Mouse (Mus musculus) CH12.LX (cell line): Measurements from ENCODE around the gene Chst11. TPM values are rescaled to one million over a fixed set of nuclear protein-coding genes. Genes with fewer than 3 reads are reported as not detected.

Source experiments
- DNase-seq: peaks from one replicate; pipeline ENCODE4 v3.0.0-alpha.2; 2013; ENCODE audit errors: extremely low read depth
- H3K27ac ChIP-seq: 2 replicates; pipeline ENCODE4 v1.5.1; 2012; ENCODE audit warnings: low read depth, mild to moderate bottlenecking, control low read depth, moderate library complexity; ENCODE audit not compliant: insufficient read depth
- H3K27me3 ChIP-seq: replicated peaks from 2 replicates; pipeline ENCODE3; 2012; ENCODE audit warnings: inconsistent platforms
- H3K36me3 ChIP-seq, 2 experiments: replicated peaks in 1 of 2; 2 replicates each; pipeline versions ENCODE3 to v1.6.1; 2012; ENCODE audit warnings: inconsistent platforms in 1 of 2, low read length in 1 of 2, mild to moderate bottlenecking in 1 of 2, mixed read lengths in 1 of 2, moderate library complexity in 1 of 2; ENCODE audit not compliant: control insufficient read depth in 1 of 2, insufficient read depth in 1 of 2
- H3K4me1 ChIP-seq, 2 experiments: 2 replicates each; pipeline ENCODE4 v1.6.1; 2012; ENCODE audit warnings: inconsistent platforms in 1 of 2, moderate library complexity in 1 of 2; ENCODE audit not compliant: insufficient read depth in 2 of 2, control insufficient read depth in 1 of 2
- H3K4me2 ChIP-seq: 2 replicates; pipeline ENCODE4 v1.6.1; 2012; ENCODE audit warnings: low read depth, mild to moderate bottlenecking, control low read depth; ENCODE audit not compliant: poor library complexity, insufficient read depth, severe bottlenecking
- H3K4me3 ChIP-seq, 3 experiments: fragments of 150-350 bp in 1 of 3; sonication (generic) in 1 of 3; replicated peaks in 1 of 3; 2 replicates each; pipeline versions ENCODE3 to v1.5.1; 2011 to 2012; ENCODE audit warnings: low read depth in 2 of 3, low read length in 2 of 3, mild to moderate bottlenecking in 2 of 3, moderate library complexity in 2 of 3, control low read depth in 1 of 3, improper control_type of control experiment in 1 of 3, inconsistent platforms in 1 of 3, mixed read lengths in 1 of 3; ENCODE audit not compliant: poor library complexity in 1 of 3
- H3K79me2 ChIP-seq: replicated peaks from 2 replicates; pipeline ENCODE4 v1.6.1; 2012; ENCODE audit warnings: mild to moderate bottlenecking, moderate library complexity; ENCODE audit not compliant: control insufficient read depth, poor library complexity, insufficient read depth, severe bottlenecking; ENCODE audit errors: extremely low read depth
- H3K9ac ChIP-seq: 2 replicates; pipeline ENCODE4 v1.6.1; 2012; ENCODE audit warnings: low read depth, mild to moderate bottlenecking, control low read depth, moderate library complexity; ENCODE audit not compliant: insufficient read depth
- H3K9me3 ChIP-seq: replicated peaks from 2 replicates; pipeline ENCODE3; 2012; ENCODE audit warnings: low read length, inconsistent platforms, mixed read lengths
- BHLHE40 ChIP-seq: IDR thresholded peaks from 2 replicates; pipeline ENCODE4 v1.6.1; 2011; ENCODE audit warnings: mild to moderate bottlenecking, low read depth, low read length, improper control_type of control experiment
- CHD1 ChIP-seq: IDR thresholded peaks from 2 replicates; pipeline ENCODE4 v1.6.1; 2012; ENCODE audit warnings: low read depth, low read length, improper control_type of control experiment, inconsistent platforms
- CHD2 ChIP-seq: IDR thresholded peaks from 2 replicates; pipeline ENCODE4 v1.6.1; 2011; ENCODE audit warnings: low read length, improper control_type of control experiment
- CTCF ChIP-seq, 2 experiments: IDR thresholded peaks in 1 of 2; conservative IDR thresholded peaks in 1 of 2; 2 replicates each; pipeline ENCODE4 v1.5.1; 2011 to 2012; ENCODE audit warnings: low read depth in 2 of 2, low read length in 2 of 2, improper control_type of control experiment in 1 of 2, inconsistent platforms in 1 of 2, mild to moderate bottlenecking in 1 of 2, moderate library complexity in 1 of 2
- E2F4 ChIP-seq: IDR thresholded peaks from 2 replicates; pipeline ENCODE4 v1.6.1; 2011; ENCODE audit warnings: low read depth, low read length, improper control_type of control experiment; ENCODE audit not compliant: insufficient replicate concordance
- ELF1 ChIP-seq: IDR thresholded peaks from 2 replicates; pipeline ENCODE4 v1.6.1; 2014; ENCODE audit warnings: low read depth, mild to moderate bottlenecking, inconsistent platforms, low read length, improper control_type of control experiment
- EP300 ChIP-seq: IDR thresholded peaks from 2 replicates; pipeline ENCODE4 v1.6.1; 2011; ENCODE audit warnings: low read length, improper control_type of control experiment
- ETS1 ChIP-seq: conservative IDR thresholded peaks from 2 replicates; pipeline ENCODE4 v1.6.1; 2012; ENCODE audit warnings: low read depth, mild to moderate bottlenecking, inconsistent platforms, low read length, improper control_type of control experiment, moderate library complexity
- IRF4 ChIP-seq: IDR thresholded peaks from 2 replicates; pipeline ENCODE4 v1.6.1; 2014; ENCODE audit warnings: low read depth, mild to moderate bottlenecking, inconsistent platforms, low read length, improper control_type of control experiment
- JUN ChIP-seq: IDR thresholded peaks from 2 replicates; pipeline ENCODE4 v1.6.1; 2011; ENCODE audit warnings: low read depth, mild to moderate bottlenecking, low read length, improper control_type of control experiment, moderate library complexity; ENCODE audit not compliant: insufficient read depth
- KAT2A ChIP-seq: IDR thresholded peaks from 2 replicates; pipeline ENCODE4 v1.6.1; 2012; ENCODE audit warnings: low read length, improper control_type of control experiment, inconsistent platforms; ENCODE audit not compliant: insufficient replicate concordance
- MAZ ChIP-seq: IDR thresholded peaks from 2 replicates; pipeline ENCODE4 v1.6.1; 2012; ENCODE audit warnings: low read depth, mild to moderate bottlenecking, inconsistent platforms, low read length, improper control_type of control experiment, moderate library complexity
- MEF2A ChIP-seq: IDR thresholded peaks from 2 replicates; pipeline ENCODE4 v1.6.1; 2014; ENCODE audit warnings: low read depth, mild to moderate bottlenecking, inconsistent platforms, low read length, improper control_type of control experiment, borderline replicate concordance
- MXI1 ChIP-seq: IDR thresholded peaks from 2 replicates; pipeline ENCODE4 v1.6.1; 2011; ENCODE audit warnings: mild to moderate bottlenecking, low read depth, low read length, improper control_type of control experiment
- NRF1 ChIP-seq: IDR thresholded peaks from 2 replicates; pipeline ENCODE4 v1.6.1; 2014; ENCODE audit warnings: low read depth, mild to moderate bottlenecking, inconsistent platforms, low read length, improper control_type of control experiment, moderate library complexity
- PAX5 ChIP-seq: IDR thresholded peaks from 2 replicates; pipeline ENCODE4 v1.6.1; 2012; ENCODE audit warnings: low read length, inconsistent platforms, mixed read lengths
- POLR2AphosphoS2 ChIP-seq: IDR thresholded peaks from 2 replicates; pipeline ENCODE4 v1.6.1; 2011; ENCODE audit warnings: low read depth, low read length, improper control_type of control experiment
- RAD21 ChIP-seq: IDR thresholded peaks from 2 replicates; pipeline ENCODE4 v1.6.1; 2011; ENCODE audit warnings: low read depth, mild to moderate bottlenecking, low read length, improper control_type of control experiment, moderate library complexity
- RCOR1 ChIP-seq: conservative IDR thresholded peaks from 2 replicates; pipeline ENCODE4 v1.6.1; 2012; ENCODE audit warnings: low read depth, mild to moderate bottlenecking, inconsistent platforms, low read length, improper control_type of control experiment
- TCF12 ChIP-seq: IDR thresholded peaks from 2 replicates; pipeline ENCODE4 v1.6.1; 2014; ENCODE audit warnings: low read depth, mild to moderate bottlenecking, inconsistent platforms, low read length, improper control_type of control experiment
- UBTF ChIP-seq: IDR thresholded peaks from 2 replicates; pipeline ENCODE4 v1.6.1; 2012; ENCODE audit warnings: low read depth, mild to moderate bottlenecking, inconsistent platforms, low read length, improper control_type of control experiment, moderate library complexity
- ZC3H11A ChIP-seq: IDR thresholded peaks from 2 replicates; pipeline ENCODE4 v1.6.1; 2012; ENCODE audit warnings: low read depth, mild to moderate bottlenecking, inconsistent platforms, low read length, improper control_type of control experiment
- ZNF384 ChIP-seq: IDR thresholded peaks from 2 replicates; pipeline ENCODE4 v1.6.1; 2012; ENCODE audit warnings: low read depth, low read length, improper control_type of control experiment, inconsistent platforms
- dilution Hi-C: fragments of 300-500 bp; cut with MboI; formaldehyde crosslinking; loops from 2 replicates; pipeline ENCODE4 v1.14.3; 2020; ENCODE audit warnings: low sequenced_read_pairs; ENCODE audit not compliant: extremely low pct_unique_long_range_greater_than_20kb, extremely low pct_ligation_motif_present
- in situ Hi-C: fragments of 300-500 bp; cut with MboI; formaldehyde crosslinking; loops from 3 replicates; pipeline ENCODE4 v1.14.3; 2019; ENCODE audit warnings: low sequenced_read_pairs, low pct_ligation_motif_present, low pct_unique_long_range_greater_than_20kb, mixed read lengths
- polyA plus RNA-seq: library from polyadenylated mRNA; unstranded; fragments of >175 nt; gene quantifications from 2 replicates; pipeline ENCODE4 v1.2.1, GENCODE M21; 2012; ENCODE audit warnings: low read depth; ENCODE audit not compliant: insufficient read length
- total RNA-seq, 2 experiments: library from RNA; depleted of rRNA; stranded (reverse); fragments of 300-350 nt in 1 of 2; fragments of >200 nt in 1 of 2; gene quantifications; 2 replicates each; pipeline ENCODE4 v1.2.3; 2012 to 2014

The Chst11 gene
- total and polyA plus RNA-seq, 3 experiments: 3.6 to 5.3 (median 4.5) TPM

- H3K27me3 ChIP-seq: no peaks in the 10 kb centered on the region
- H3K4me3 ChIP-seq: no peak overlapping the region
- DNase-seq: no peak
- in situ Hi-C loops (no loop called here), dilution Hi-C loops (no loop called here)
- no peaks in the 10 kb centered on the region for H3K36me3 ChIP-seq
- no peak overlapping the region for H3K9ac ChIP-seq
- H3K4me2 ChIP-seq: no peak overlapping the region
- no peak for TF ChIP-seq EP300
- no peak for TF ChIP-seq KAT2A
- TF ChIP-seq UBTF: no peak
- no peak for TF ChIP-seq ETS1
- TF ChIP-seq PAX5: no peak
- no peak for TF ChIP-seq MEF2A
- no peak for TF ChIP-seq TCF12
- TF ChIP-seq MXI1: no peak
- no peak for TF ChIP-seq ZNF384
- no peak for TF ChIP-seq MAZ
- no peak for TF ChIP-seq BHLHE40
- TF ChIP-seq ZC3H11A: no peak
- no peak for TF ChIP-seq CTCF (conservative IDR thresholded peaks at IDR 0.05 in 1 of 2, IDR thresholded peaks at IDR 0.05 in 1 of 2; ENCODE audit: low read depth in 2 of 2, low read length in 2 of 2)
- TF ChIP-seq CHD2: no peak
- no peak for TF ChIP-seq POLR2AphosphoS2
- TF ChIP-seq JUN: no peak
- TF ChIP-seq CHD1: no peak
- no peak for TF ChIP-seq E2F4
- H3K79me2 ChIP-seq: no peaks in the 10 kb centered on the region
- no peaks in the 10 kb centered on the region for H3K9me3 ChIP-seq
- H3K4me1 ChIP-seq: peaks cover 0 to 2% of the 10 kb centered on the region in 2 experiments; a peak in 1 of 4 replicates
- H3K27ac ChIP-seq: no peak overlapping the region
Measured at GRCm38 (mm10) chr10:83228626-83229025, 243.3 kb downstream of the Chst11 start.

DNA sequence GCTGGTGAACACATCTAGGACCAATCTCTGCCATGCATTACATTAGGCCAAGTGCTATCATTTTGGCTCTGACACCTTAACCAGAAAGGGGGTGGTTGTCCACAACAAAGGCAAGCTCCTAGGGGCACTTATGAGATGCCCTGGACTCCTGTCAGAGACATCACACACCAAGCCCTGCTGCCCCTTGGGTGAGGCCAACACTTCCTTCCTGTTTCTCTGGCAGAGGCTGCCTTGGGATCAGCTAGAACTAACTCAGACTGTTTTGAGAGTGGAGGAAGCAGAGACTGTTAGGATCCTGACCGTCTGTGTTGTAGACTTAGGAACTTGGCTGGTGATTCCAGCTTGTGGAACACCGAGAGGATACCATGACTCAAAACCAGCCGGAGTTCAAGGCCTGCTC lies 248.7 kb downstream of the Chst11 start:
- H3K4me1 ChIP-seq: peaks cover 0 to 5% of the 10 kb centered on the region in 2 experiments; a peak in 1 of 4 replicates
- H3K4me2 ChIP-seq: no peak overlapping the region
- no peaks in the 10 kb centered on the region for H3K36me3 ChIP-seq
- no peaks in the 10 kb centered on the region for H3K79me2 ChIP-seq
- no peak overlapping the region for H3K4me3 ChIP-seq
- no peak overlapping the region for H3K9ac ChIP-seq
- in situ Hi-C loops (no loop called here), dilution Hi-C loops (no loop called here)
- DNase-seq: no peak
- TF ChIP-seq CHD2 (no peak), ELF1 (no peak), E2F4 (no peak), EP300 (no peak), NRF1 (no peak), PAX5 (no peak), IRF4 (no peak), RCOR1 (no peak), RAD21 (no peak)
- TF ChIP-seq, all 38 proteins: peak for 0
- Histone ChIP-seq H3K27ac (no peak overlapping the region), H3K27me3 (no peaks in the 10 kb centered on the region), H3K9me3 (no peaks in the 10 kb centered on the region)
